Mouse (Mus musculus): ENCODE measurements at regions not wholly inside any gene's neighbourhood (a gene's known extent, or its start where the extent isn't known, plus 50 kb on each side); places are given as distances from the start of the nearest gene placed in this dataset.

- no peak for TF ChIP-seq CTCF (IDR thresholded peaks at IDR 0.05; ENCODE audit: low read depth)
- TF ChIP-seq EP300 (IDR thresholded peaks at IDR 0.05; ENCODE audit: low read depth), result no peak
Measured at GRCm38 (mm10) chr4:94144901-94145801, 411.2 kb upstream of the Gm10306 start.

Measured in heart, postnatal 0 days (tissue).